Mouse (Mus musculus): Measurements from ENCODE around the gene Tmem9b.

- no peak for TF ChIP-seq CTCF (IDR thresholded peaks at IDR 0.05; ENCODE audit: control insufficient read depth, insufficient read depth, insufficient read length)
- no peak for TF ChIP-seq USF1 (IDR thresholded peaks at IDR 0.05; ENCODE audit: low read depth)
Observed at GRCm38 (mm10) chr7:109704016-109704377, 48.7 kb downstream of the Tmem9b start.

All from C2C12 (cell line).